Mouse (Mus musculus): ENCODE results near the gene Prmt8. TPM values are rescaled to one million over a fixed set of nuclear protein-coding genes. Genes with fewer than 3 reads are reported as not detected.

Prmt8 gene
- 20.3 and 22.1 TPM in 2 replicates for polyA plus RNA-seq (2015; fragmentation: Nextera tagmentation; extraction: Ambion mirVana)

DNA sequence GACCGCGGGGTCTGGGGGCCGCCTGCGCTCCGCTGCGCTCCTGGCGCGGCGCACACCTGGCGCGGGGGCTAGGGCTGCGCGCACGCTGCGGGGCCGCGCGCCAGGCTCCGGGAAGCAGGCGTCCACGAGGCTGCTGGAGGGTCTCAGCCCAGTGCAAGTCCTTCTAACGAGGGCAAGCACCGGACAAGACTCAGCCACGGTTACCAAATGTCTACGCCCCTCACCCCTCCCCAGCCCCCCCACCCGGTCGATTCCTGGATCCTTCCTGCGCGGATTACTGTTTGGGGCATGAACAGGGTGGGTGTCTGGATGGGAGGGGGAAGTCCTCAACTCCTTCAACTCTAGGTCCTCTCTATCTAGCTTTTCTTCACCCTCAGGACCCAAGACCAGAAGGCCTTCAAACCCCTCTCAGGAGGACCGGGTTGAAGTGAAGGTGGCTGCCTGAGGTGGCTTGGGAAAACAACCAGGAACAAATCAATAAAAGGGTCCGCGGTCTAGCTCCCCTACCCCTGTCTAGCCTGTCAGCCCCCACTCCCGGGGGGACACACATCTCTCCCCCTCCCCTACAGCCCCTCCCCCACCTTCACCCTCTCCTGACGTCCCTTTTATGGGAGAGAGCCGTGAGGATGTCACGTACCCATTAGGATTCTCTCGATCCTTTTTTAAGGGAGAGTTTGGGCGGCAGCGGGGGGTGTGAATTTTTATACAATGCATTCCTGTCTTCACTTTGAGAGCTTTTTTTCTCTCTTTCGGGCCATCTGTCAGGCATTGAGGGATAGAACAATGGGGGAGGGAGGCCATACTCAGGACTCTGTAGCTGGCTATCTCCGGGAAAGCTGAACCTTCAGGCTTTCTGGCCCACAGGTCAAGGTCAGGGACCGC is at the start of gene Prmt8:
Gene Prmt8, minus strand, starts transcription at position 198 of the 882 bp plus-strand sequence.
- Histone ChIP-seq H3K9ac (peak within 1 kb of the TSS; percentile 74), H3K27ac (peak within 1 kb of the TSS; percentile 65), H3K4me1 (peaks cover 48% of the 10 kb centered on the region), H3K36me3 (ENCODE audit: poor library complexity, severe bottlenecking) (no peaks in the 10 kb centered on the region), H3K4me2 (peak within 1 kb of the TSS; percentile 96), H3K9me3 (replicated peaks) (no peaks in the 10 kb centered on the region), H3K4me3 (peak within 1 kb of the TSS; percentile 67), H3K27me3 (peaks cover 67% of the 10 kb centered on the region)
- under 1% methylated on average over 33 of the region's 42 CpGs for WGBS
- ATAC-seq, result peak; percentile 34

DNA sequence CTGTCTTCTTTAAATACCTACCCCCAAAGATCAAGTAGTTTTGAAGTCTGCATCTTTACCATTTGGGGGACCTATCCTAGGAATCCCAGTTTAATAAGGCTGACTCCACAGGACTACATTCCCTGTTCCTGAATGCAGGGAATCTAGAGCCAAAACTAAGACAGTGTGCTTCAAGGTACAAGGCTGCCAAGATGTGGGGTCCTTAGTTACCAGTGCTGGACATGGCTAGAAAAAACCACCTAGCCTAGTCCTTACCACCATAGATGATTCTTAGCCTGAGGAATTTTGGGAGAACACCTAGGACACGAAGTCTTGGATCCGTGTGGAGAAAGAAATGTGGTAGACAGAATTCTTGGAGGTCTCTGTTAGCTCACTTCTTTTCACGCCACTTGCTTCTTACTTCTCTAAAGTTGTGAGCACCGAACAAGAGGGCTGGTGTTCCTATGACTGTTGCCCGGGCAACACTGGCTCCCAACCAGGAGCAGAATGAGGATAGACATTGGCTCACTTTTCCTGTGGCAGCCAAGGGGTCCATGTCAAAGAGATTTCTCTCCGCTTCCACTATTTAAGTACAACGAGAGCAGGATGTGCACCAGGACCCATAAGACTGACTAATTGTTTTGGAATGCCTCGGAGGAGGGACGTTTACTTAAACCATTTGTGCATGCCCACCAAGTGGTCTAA is 33.9 kb upstream of the Prmt8 start:
- Histone ChIP-seq H3K36me3 (ENCODE audit: poor library complexity, severe bottlenecking) (no peaks in the 10 kb centered on the region), H3K4me3 (no peak overlapping the region), H3K9me3 (replicated peaks) (no peaks in the 10 kb centered on the region), H3K27ac (peak overlapping the region; percentile 25; the same call in 1 of the 2 replicates), H3K27me3 (no peaks in the 10 kb centered on the region), H3K4me1 (peaks cover 13% of the 10 kb centered on the region), H3K9ac (no peak overlapping the region), H3K4me2 (no peak overlapping the region)
- peak; percentile 78 for ATAC-seq
- 34% methylated on average over 9 of the region's 9 CpGs for WGBS

DNA sequence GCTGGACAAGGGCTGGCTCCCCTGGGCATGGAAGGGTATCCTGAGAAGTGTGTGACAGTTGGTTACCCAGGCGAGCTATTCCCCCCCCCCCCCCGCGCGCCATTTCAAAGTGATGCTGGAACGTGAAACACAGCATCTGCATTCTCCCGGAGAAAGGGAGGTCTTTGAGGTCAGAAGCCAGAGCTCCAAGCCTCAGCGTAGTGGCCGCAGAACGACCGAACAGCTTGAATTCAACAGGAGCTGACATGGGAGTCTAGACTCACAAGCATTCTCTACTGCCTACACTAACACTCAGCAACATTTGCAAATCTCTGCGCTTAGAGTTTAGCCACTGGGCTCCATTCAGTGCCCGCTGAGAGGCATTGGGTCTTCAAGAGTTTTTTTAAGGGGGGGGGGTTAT is 32.9 kb upstream of the Prmt8 start:
- no peak overlapping the region for H3K27ac ChIP-seq
- H3K36me3 ChIP-seq (ENCODE audit: poor library complexity, severe bottlenecking), result no peaks in the 10 kb centered on the region
- H3K4me2 ChIP-seq, result no peak overlapping the region
- peaks cover 13% of the 10 kb centered on the region for H3K4me1 ChIP-seq
- H3K27me3 ChIP-seq, result no peaks in the 10 kb centered on the region
- H3K9ac ChIP-seq, result no peak overlapping the region
- no peak overlapping the region for H3K4me3 ChIP-seq
- no peak for ATAC-seq
- WGBS, result 82% methylated on average over 12 of the region's 12 CpGs
- no peaks in the 10 kb centered on the region for H3K9me3 ChIP-seq (replicated peaks)

DNA sequence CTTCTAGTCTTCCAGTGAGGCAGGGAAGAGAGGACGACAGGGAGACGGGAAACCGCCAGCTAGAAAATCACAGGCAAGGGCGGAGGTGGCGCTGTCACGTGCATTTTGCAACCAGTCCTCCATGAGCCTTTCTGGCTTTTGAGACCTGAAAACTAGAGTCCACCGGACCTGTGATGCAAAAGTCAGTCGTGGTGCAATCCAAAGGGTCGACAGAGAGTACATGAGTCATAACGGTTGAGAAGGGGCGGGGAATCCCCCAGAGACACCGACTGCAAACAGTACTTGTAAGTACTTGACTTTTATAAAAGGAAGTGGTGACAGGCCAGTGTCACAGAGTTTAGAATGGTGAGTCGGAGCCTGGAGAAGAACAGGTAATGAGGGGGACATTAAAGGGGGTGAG is 20.8 kb upstream of the Prmt8 start:
- Histone ChIP-seq H3K4me3 (no peak overlapping the region), H3K36me3 (ENCODE audit: poor library complexity, severe bottlenecking) (no peaks in the 10 kb centered on the region), H3K4me2 (no peak overlapping the region), H3K9me3 (replicated peaks) (no peaks in the 10 kb centered on the region), H3K4me1 (no peaks in the 10 kb centered on the region), H3K27ac (no peak overlapping the region), H3K27me3 (no peaks in the 10 kb centered on the region), H3K9ac (no peak overlapping the region)
- 81% methylated on average over 13 of the region's 13 CpGs for WGBS
- no peak for ATAC-seq

DNA sequence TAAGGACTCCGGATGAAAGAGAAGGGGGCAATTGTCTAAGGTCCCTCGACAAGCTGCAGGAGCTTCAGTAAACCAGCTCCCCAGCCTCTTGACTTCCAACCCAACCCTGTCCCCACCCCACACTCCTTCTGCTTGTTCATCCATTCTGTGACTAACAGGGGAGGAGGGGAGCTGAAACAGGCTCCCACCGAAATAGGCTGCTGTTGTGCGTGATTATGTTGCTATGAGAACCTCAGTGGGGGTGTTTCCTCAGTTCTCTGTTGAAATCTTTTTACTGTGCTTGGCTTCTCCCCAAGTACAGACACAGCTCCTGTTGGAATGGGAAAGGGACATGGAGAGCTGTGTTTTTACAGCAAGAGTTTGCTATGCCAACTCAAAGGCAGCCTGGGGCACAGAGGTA is 1.5 kb upstream of the Prmt8 start:
- Histone ChIP-seq H3K27ac (no peak overlapping the region), H3K4me3 (no peak overlapping the region), H3K9ac (no peak overlapping the region), H3K36me3 (ENCODE audit: poor library complexity, severe bottlenecking) (no peaks in the 10 kb centered on the region), H3K4me1 (peaks cover 44% of the 10 kb centered on the region), H3K4me2 (peak overlapping the region; percentile 96; the same call in 1 of the 2 replicates), H3K9me3 (replicated peaks) (no peaks in the 10 kb centered on the region), H3K27me3 (peaks cover 56% of the 10 kb centered on the region)
- 32% methylated on average over 4 of the region's 4 CpGs for WGBS
- ATAC-seq, result no peak

DNA sequence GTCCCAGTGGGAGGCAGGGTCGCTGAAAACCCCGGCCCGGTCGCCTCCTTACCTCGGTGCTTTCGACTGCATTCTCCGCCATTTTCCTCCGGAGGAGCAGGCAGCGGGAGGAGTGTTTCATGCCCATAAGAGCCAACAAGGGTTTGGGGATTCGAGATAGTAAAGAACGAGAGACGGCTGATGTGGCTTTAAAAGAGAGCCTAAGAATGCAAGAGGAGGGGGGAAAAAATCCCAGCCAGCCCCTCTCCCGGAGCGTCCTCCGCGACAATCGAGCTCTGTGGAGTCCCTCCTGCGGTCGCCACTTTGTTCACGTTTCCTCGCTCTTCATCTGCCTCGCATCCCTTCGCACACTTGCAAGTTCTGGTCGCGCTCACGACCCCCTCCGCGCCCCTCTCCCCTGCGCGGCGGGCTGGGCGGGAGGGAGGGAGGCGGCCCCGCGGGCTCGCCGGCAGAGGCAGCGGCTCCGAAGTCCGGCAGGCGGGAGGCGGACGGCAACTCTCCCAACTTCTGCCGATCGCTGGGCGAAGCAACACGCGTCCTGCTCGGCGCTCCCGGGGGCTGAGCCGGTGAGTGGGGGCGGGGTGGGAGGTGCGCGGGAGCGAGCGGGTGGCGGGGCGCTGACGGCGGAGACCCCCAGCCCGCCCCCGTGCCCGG is 524 bp downstream of the Prmt8 start:
- Histone ChIP-seq H3K4me3 (peak overlapping the region; percentile 67), H3K4me2 (peak overlapping the region; percentile 96), H3K9ac (peak overlapping the region; percentile 74), H3K4me1 (peaks cover 48% of the 10 kb centered on the region), H3K36me3 (ENCODE audit: poor library complexity, severe bottlenecking) (no peaks in the 10 kb centered on the region), H3K27me3 (peaks cover 67% of the 10 kb centered on the region), H3K9me3 (replicated peaks) (no peaks in the 10 kb centered on the region), H3K27ac (peak overlapping the region; percentile 65)
- WGBS, result under 1% methylated on average over 44 of the region's 64 CpGs
- ATAC-seq, result peak; percentile 11; the same call in 1 of the 2 replicates

DNA sequence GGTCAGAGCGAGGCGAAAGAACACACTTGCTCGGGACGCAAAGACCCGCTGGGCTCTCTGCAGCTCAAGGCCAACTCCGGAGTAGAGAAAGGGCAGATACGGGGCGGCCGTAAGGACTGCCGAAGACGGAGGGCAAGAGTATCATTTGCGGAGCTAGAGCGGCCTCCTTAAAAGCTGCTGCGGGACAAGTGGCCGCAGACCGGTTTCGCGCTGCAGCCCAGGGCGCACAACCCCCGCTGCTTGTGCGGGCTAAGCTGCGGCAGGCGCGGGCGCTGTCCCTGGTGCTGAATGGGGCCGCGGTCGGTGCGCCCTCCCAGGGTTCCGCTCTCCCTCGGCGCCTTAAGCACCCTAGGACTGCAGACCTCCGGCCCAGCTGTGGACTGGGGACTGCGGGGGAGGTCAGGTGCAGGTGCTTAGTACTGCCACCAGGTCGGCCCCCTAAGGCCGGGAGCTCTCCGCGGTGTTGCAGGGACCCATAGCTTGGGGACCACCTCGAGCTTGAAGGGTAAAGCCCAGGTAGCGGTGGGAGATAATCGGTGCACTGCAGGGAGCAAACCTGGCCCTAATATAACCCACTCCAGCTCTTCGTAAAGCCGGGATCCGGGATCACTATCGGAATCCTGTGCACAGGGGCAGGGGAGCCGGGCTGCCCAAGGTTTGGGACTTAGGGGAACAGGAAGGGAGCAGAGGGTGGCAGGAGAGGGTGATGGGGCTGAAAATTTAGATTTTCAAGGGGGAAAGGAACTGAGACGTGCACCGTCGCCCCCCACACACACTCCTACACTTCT is 1.4 kb downstream of the Prmt8 start:
- Histone ChIP-seq H3K27ac (peak overlapping the region; percentile 65), H3K9ac (peak overlapping the region; percentile 74), H3K36me3 (ENCODE audit: poor library complexity, severe bottlenecking) (no peaks in the 10 kb centered on the region), H3K4me2 (peak overlapping the region; percentile 96), H3K4me3 (peak overlapping the region; percentile 67), H3K9me3 (replicated peaks) (no peaks in the 10 kb centered on the region), H3K4me1 (peaks cover 48% of the 10 kb centered on the region), H3K27me3 (peaks cover 67% of the 10 kb centered on the region)
- WGBS, result under 1% methylated on average over 49 of the region's 49 CpGs
- peak; percentile 42 for ATAC-seq

DNA sequence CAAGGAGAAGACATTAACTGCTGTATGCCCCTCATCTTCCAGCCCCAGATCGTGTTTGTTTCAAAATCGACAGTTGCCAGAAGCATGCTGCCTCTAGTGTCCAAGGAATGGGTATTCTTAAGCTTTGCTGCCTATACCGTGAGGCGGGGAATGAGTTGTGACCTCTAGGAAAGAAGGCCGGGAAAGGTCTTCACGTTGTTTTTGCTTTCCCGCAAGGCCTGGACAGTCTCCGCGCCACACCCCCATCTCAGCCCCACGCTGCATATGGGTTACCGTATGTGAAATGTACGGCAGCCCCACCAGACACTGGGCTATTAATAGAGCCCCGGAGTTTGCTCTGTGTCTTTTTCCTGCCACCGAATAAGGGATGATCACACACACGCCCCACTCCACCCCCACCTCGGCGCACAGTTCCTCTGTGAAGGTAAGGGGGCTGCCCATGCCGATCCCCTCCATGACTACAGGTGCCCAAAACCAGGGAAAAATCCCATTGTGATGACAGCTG is 2.0 kb downstream of the Prmt8 start:
- H3K36me3 ChIP-seq (ENCODE audit: poor library complexity, severe bottlenecking), result no peaks in the 10 kb centered on the region
- peaks cover 63% of the 10 kb centered on the region for H3K27me3 ChIP-seq
- peak overlapping the region; percentile 96 for H3K4me2 ChIP-seq
- under 1% methylated on average over 18 of the region's 18 CpGs for WGBS
- ATAC-seq, result peak; percentile 17; the same call in 1 of the 2 replicates
- H3K4me1 ChIP-seq, result peaks cover 48% of the 10 kb centered on the region
- H3K9ac ChIP-seq, result peak overlapping the region; percentile 74
- H3K27ac ChIP-seq, result peak overlapping the region; percentile 65
- H3K9me3 ChIP-seq (replicated peaks), result no peaks in the 10 kb centered on the region
- peak overlapping the region; percentile 67 for H3K4me3 ChIP-seq

DNA sequence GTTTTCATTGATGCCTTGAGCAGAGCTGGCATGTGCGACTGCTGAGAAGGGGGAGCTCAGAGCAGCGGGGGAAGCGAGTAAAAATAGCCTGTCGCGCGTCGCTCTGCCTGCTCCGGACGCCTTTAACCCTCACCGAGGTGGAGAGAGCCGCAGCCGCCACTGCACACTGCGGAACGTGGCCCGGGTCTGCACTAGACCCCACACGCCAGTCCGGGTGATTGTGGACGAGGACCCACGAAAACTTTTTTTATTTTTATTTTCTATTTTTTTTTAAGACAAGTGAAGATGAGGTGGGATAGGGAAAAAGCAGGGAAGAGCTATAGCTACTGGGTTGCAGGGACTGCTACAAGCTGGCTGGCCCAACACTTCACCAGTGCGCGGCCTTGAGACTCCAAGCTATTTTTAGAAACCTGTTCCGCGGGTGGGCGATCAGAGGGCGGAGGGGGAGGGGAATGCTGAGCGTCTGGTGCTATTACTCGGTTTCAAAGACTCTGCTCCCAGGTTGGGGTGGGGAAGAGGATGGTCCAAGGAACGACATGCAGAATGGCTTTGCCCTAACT is 2.6 kb downstream of the Prmt8 start:
- H3K36me3 ChIP-seq (ENCODE audit: poor library complexity, severe bottlenecking), result no peaks in the 10 kb centered on the region
- ATAC-seq, result peak; percentile 75
- WGBS, result under 1% methylated on average over 28 of the region's 28 CpGs
- peaks cover 48% of the 10 kb centered on the region for H3K4me1 ChIP-seq
- H3K27ac ChIP-seq, result peak overlapping the region; percentile 65
- peak overlapping the region; percentile 67 for H3K4me3 ChIP-seq
- no peaks in the 10 kb centered on the region for H3K9me3 ChIP-seq (replicated peaks)
- H3K4me2 ChIP-seq, result peak overlapping the region; percentile 96
- H3K9ac ChIP-seq, result peak overlapping the region; percentile 74
- H3K27me3 ChIP-seq, result peaks cover 59% of the 10 kb centered on the region

DNA sequence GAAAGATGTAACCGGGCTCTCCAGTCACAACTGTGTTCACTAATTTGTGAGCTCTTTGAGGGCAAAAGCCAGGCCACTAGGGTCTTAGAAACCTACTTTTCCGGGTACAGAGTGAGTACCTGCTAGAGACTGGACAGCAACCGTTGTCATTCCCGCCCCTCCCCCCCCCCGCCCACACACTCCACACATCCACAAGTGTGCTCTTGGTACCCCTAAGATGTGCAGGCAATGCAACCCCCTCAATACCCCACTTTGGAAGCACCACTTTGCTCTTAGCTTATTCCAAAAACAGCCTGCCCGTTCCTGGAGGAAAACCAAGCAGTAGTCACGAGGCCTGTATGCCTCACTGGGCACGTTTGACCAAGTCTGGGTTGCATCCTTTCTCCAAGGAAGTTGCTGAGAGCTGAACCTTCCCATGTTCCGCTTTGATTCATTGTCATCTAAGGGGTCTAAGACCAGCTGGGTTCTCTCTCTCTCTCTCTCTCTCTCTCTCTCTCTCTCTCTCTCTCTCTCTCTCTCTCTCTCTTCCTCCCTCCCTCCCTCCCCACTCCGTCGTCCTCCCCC is 3.1 kb downstream of the Prmt8 start:
- Histone ChIP-seq H3K36me3 (ENCODE audit: poor library complexity, severe bottlenecking) (no peaks in the 10 kb centered on the region), H3K9me3 (replicated peaks) (no peaks in the 10 kb centered on the region), H3K9ac (no peak overlapping the region), H3K4me2 (peak overlapping the region; percentile 96), H3K4me3 (peak overlapping the region; percentile 67), H3K4me1 (peaks cover 46% of the 10 kb centered on the region), H3K27me3 (peaks cover 55% of the 10 kb centered on the region), H3K27ac (peak overlapping the region; percentile 65)
- 10% methylated on average over 9 of the region's 11 CpGs for WGBS
- peak; percentile 42 for ATAC-seq

Measured in forebrain, embryonic 13.5 days (tissue).